Mouse (Mus musculus) kidney, adult 2 months (tissue): Measurements from ENCODE around the gene Relb. TPM values are rescaled to one million over a fixed set of nuclear protein-coding genes. Genes with fewer than 3 reads are reported as not detected.

Experiments used
- DNase-seq: peaks from one replicate; pipeline ENCODE4 v3.0.0; 2021
- H3K27ac ChIP-seq: fragments of 200-500 bp; 2 replicates; pipeline ENCODE4 v1.5.1; 2012; ENCODE audit warnings: low read depth, low read length, control low read depth, inconsistent platforms; ENCODE audit not compliant: insufficient read depth
- H3K27me3 ChIP-seq: fragments of 200-500 bp; replicated peaks from 2 replicates; pipeline ENCODE4 v1.6.1; 2012; ENCODE audit warnings: mild to moderate bottlenecking, moderate library complexity, low read length, inconsistent platforms; ENCODE audit not compliant: control insufficient read depth, insufficient read depth
- H3K36me3 ChIP-seq: fragments of 200-500 bp; 2 replicates; pipeline ENCODE4 v1.6.1; 2012; ENCODE audit warnings: mild to moderate bottlenecking, moderate library complexity, low read length, inconsistent platforms; ENCODE audit not compliant: control insufficient read depth, insufficient read depth
- H3K4me1 ChIP-seq: fragments of 200-500 bp; 2 replicates; pipeline ENCODE4 v1.6.1; 2011; ENCODE audit warnings: low read length; ENCODE audit not compliant: control insufficient read depth, insufficient read depth
- H3K4me3 ChIP-seq: fragments of 200-500 bp; 2 replicates; pipeline ENCODE4 v1.5.1; 2011; ENCODE audit warnings: mild to moderate bottlenecking, low read depth, low read length, control low read depth; ENCODE audit not compliant: insufficient read depth
- CTCF ChIP-seq: fragments of 200-500 bp; conservative IDR thresholded peaks from 2 replicates; pipeline ENCODE4 v1.5.1; 2011; ENCODE audit warnings: low read depth, mild to moderate bottlenecking, control low read depth, low read length, moderate library complexity, mixed read lengths; ENCODE audit not compliant: insufficient read depth, insufficient read length
- POLR2A ChIP-seq: fragments of 200-500 bp; IDR thresholded peaks from one replicate; pipeline ENCODE4 v1.6.1; 2011; ENCODE audit warnings: low read depth, low read length, control low read depth
- WGBS: fragments of 180-500 bp; shearing (Covaris S2); methylation state at CpG from one replicate; pipeline ENCODE4 v1.1.7; 2018; 5-methylcytosine and 5-hydroxymethylcytosine counted together
- polyA plus RNA-seq: library from polyadenylated mRNA; depleted of rRNA; stranded (reverse); fragments of >200 nt; gene quantifications from 2 replicates; pipeline ENCODE4 v1.2.3, GENCODE M21; 2012

The Relb gene
- polyA plus RNA-seq, 1 experiment = 13.3 TPM

- 77% methylated on average over 8 of the region's 8 CpGs for WGBS
- Histone ChIP-seq H3K4me3 (no peak overlapping the region), H3K27me3 (no peaks in the 10 kb centered on the region), H3K36me3 (peaks cover 3% of the 10 kb centered on the region; the same call in 1 of the 2 replicates), H3K4me1 (no peaks in the 10 kb centered on the region), H3K27ac (no peak overlapping the region)
- TF ChIP-seq CTCF (no peak), POLR2A (no peak)
- no peak for DNase-seq
These were observed 48.6 kb downstream of the Relb start for GRCm38 (mm10) chr7:19580634-19581033.

DNA sequence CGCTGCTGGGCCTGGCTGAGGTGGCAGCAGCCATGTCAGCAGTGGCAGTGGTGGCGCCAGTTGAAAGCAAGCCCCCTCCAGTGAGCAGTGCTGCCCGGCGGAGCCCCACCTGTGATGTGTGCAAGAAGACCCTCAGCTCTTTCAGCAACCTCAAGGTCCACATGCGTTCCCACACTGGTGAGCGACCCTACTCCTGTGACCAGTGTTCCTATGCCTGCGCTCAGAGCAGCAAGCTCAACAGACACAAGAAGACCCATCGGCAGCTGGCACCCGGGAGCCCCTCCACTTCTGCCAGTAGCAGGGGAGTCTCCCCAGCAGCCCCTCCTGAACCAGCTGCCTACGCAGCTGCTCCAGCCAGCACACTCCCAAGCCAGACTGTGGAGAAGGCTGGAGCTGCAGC is 49.5 kb downstream of the Relb start:
- no peak for TF ChIP-seq POLR2A
- TF ChIP-seq CTCF = no peak
- Histone ChIP-seq H3K4me1 (no peaks in the 10 kb centered on the region), H3K27ac (no peak overlapping the region), H3K36me3 (no peaks in the 10 kb centered on the region), H3K4me3 (no peak overlapping the region), H3K27me3 (no peaks in the 10 kb centered on the region)
- no peak for DNase-seq
- 91% methylated on average over 10 of the region's 10 CpGs for WGBS

GRCm38 (mm10) chr7:19578436-19578835 is 50.8 kb downstream of the Relb start:
- TF ChIP-seq POLR2A (no peak), CTCF (no peak)
- Histone ChIP-seq H3K4me1 (0 out of 2 replicates have a peak, but pooled peaks cover 4% of the 10 kb centered on the region), H3K4me3 (no peak overlapping the region), H3K27ac (no peak overlapping the region), H3K36me3 (no peaks in the 10 kb centered on the region), H3K27me3 (no peaks in the 10 kb centered on the region)
- 77% methylated on average over 4 of the region's 4 CpGs for WGBS
- DNase-seq = no peak

- Histone ChIP-seq H3K27me3 (no peaks in the 10 kb centered on the region), H3K27ac (no peak overlapping the region), H3K36me3 (no peaks in the 10 kb centered on the region), H3K4me3 (peak overlapping the region; percentile 47), H3K4me1 (0 out of 2 replicates have a peak, but pooled peaks cover 4% of the 10 kb centered on the region)
- DNase-seq = no peak
- TF ChIP-seq CTCF = no peak
- no peak for TF ChIP-seq POLR2A
- 22% methylated on average over 10 of the region's 10 CpGs for WGBS
These were observed 51.3 kb downstream of the Relb start for GRCm38 (mm10) chr7:19577877-19578414.

GRCm38 (mm10) chr7:19577141-19577852 is 51.9 kb downstream of the Relb start, which contains the start of the genes Zfp296 and Gemin7:
TSS of gene Zfp296 (plus strand) at chr7:19577287.
TSS of gene Gemin7 (minus strand) at chr7:19577595.
- no peaks in the 10 kb centered on the region for H3K36me3 ChIP-seq
- H3K4me3 ChIP-seq = peak within 1 kb of the TSS; percentile 47
- no peak within 1 kb of the TSS for H3K27ac ChIP-seq
- peak; percentile 75 for DNase-seq
- H3K4me1 ChIP-seq = peaks cover 7% of the 10 kb centered on the region; the same call in 1 of the 2 replicates
- no peak for TF ChIP-seq CTCF
- no peak for TF ChIP-seq POLR2A
- H3K27me3 ChIP-seq = no peaks in the 10 kb centered on the region
- under 1% methylated on average over 56 of the region's 56 CpGs for WGBS

- WGBS = 75% methylated on average over 3 of the region's 3 CpGs
- Histone ChIP-seq H3K4me3 (no peak overlapping the region), H3K36me3 (no peaks in the 10 kb centered on the region), H3K27ac (no peak overlapping the region), H3K4me1 (peaks cover 14% of the 10 kb centered on the region), H3K27me3 (no peaks in the 10 kb centered on the region)
- DNase-seq = no peak
- no peak for TF ChIP-seq POLR2A
- no peak for TF ChIP-seq CTCF
These were observed 53.7 kb downstream of the Relb start for GRCm38 (mm10) chr7:19575559-19575958.

DNA sequence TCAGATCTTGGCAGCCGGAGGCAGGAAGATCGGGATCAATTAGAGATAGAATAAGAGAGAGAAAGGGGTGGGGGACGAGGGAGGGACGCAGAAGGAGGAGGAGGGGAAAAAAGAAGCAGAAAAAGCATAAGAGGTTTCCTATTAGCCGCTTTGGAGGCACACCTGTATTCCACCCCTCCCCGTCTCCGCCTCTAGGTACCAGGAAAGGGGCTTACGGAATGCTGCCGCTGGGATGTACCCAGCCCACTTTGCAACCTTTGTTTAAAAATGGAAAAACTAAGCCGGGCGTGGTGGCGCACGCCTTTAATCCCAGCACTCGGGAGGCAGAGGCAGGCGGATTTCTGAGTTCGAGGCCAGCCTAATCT is 55.5 kb downstream of the Relb start:
- 20% methylated on average over 16 of the region's 16 CpGs for WGBS
- H3K27me3 ChIP-seq = no peaks in the 10 kb centered on the region

More for the DNA sequence above, 55.5 kb downstream of the Relb start:
- H3K4me1 ChIP-seq = peaks cover 25% of the 10 kb centered on the region
- no peaks in the 10 kb centered on the region; the same call in 1 of the 2 replicates for H3K36me3 ChIP-seq
- TF ChIP-seq POLR2A = no peak
- H3K4me3 ChIP-seq = peak overlapping the region; percentile 92
- no peak for DNase-seq
- peak overlapping the region; percentile 93 for H3K27ac ChIP-seq
